27 mouse cellular contexts compared by ENCODE assay signal in the genomic region with DNA sequence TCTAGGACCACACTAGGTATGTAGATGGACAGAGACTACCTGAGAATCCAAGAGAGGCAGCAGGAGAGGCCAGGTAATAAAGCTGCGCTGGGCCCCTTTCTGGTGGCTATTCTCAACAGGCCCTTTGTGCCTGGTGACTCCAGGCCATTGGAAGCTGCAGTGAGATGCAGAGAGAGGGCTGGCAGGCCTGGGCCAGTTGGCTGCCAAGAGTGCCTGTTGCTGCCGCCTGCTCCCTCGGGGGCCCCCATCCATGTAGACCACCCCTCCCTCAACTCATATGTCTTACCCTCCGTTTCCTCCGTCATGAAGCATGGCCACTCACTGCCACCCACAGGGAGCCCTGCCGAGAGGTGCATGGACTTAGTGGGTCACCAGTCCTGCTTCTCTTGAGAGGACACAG.
A peak's percentile ranks its signal among the peaks of the same experiment; 100 is the strongest.
DNase-seq lines count a peak whose midpoint lies in the region; ATAC-seq and TF ChIP-seq lines count a peak whose summit lies in the region.
"Had no signal": no experiment of that assay in that cellular context is flagged by ENCODE, and none has a peak within 500 bp of the region (broad histone marks: within the 10 kb centered on the region; RNA-seq: fewer than 3 reads in every experiment).

No protein-coding gene starts in this region.

- no peak for DNase-seq in forebrain, embryonic 10.5 days (ENCODE audit: extremely low spot score, low spot score)
- DNase-seq in forebrain, postnatal 0 days, result no peak
- DNase-seq in left cerebral cortex, postnatal 4 days, result peak; percentile 56
- no peak for DNase-seq in left cerebral cortex, adult 18-20 months (ENCODE audit: low spot score in 2 of 2)
- DNase-seq in limb, embryonic 10.5 days (ENCODE audit: low spot score), result no peak
- no peak for DNase-seq in urinary bladder, postnatal 4 days (ENCODE audit: low spot score in 2 of 2)
- DNase-seq: adrenal gland, postnatal 14 days; B cell, adult 2 months; cerebellum, adult 2 months; cerebellum, adult 9-11 months; cerebellum, postnatal 36 days; embryo, embryonic 11 days; gastrocnemius, adult 2 months; gastrocnemius, postnatal 14 days; heart, adult 11 months had no signal

- 91% methylated on average over 6 of the region's 6 CpGs for WGBS in forebrain, embryonic 10.5 days
- 63% methylated on average over 6 of the region's 6 CpGs for whole genome bisulfite sequencing in forebrain, postnatal 0 days
- WGBS in limb, embryonic 10.5 days, result 93% methylated on average over 6 of the region's 6 CpGs

- intact Hi-C loops in left cerebral cortex, postnatal 4 days (cut with DNase I), result no loop called here

- H3K36me3 ChIP-seq in forebrain, embryonic 10.5 days (replicated peaks), result no peaks in the 10 kb centered on the region
- H3K36me3 ChIP-seq in forebrain, postnatal 0 days (ENCODE audit: insufficient read depth), result no peaks in the 10 kb centered on the region
- no peaks in the 10 kb centered on the region for H3K36me3 ChIP-seq in limb, embryonic 10.5 days
- H3K36me3 ChIP-seq: embryonic facial prominence, embryonic 10.5 days; embryonic facial prominence, embryonic 13.5 days; hindbrain, embryonic 13.5 days had no signal

- peaks cover 15% of the 10 kb centered on the region for H3K4me1 ChIP-seq in forebrain, embryonic 10.5 days
- H3K4me1 ChIP-seq in forebrain, postnatal 0 days (ENCODE audit: insufficient read depth), result peaks cover 6% of the 10 kb centered on the region; the same call in 1 of the 2 replicates
- H3K4me1 ChIP-seq in limb, embryonic 10.5 days, result peaks cover 45% of the 10 kb centered on the region

- H3K9ac ChIP-seq in forebrain, postnatal 0 days, result no peak overlapping the region
- H3K9ac ChIP-seq: embryonic facial prominence, embryonic 13.5 days; forebrain, embryonic 13.5 days; hindbrain, embryonic 13.5 days had no signal

- TF ChIP-seq CTCF in forebrain, postnatal 0 days (IDR thresholded peaks at IDR 0.05; ENCODE audit: low read depth), result no peak

- no peak for ATAC-seq in forebrain, postnatal 0 days
- ATAC-seq: forebrain, embryonic 13.5 days; forebrain, embryonic 16.5 days; hindbrain, embryonic 16.5 days; inflammation-experienced regulatory T-cells, adult 6 months; Patski had no signal

- H3K4me3 ChIP-seq in forebrain, embryonic 10.5 days, result no peak overlapping the region
- H3K4me3 ChIP-seq in forebrain, postnatal 0 days (ENCODE audit: low read depth, low read length), result no peak overlapping the region
- H3K4me3 ChIP-seq in limb, embryonic 10.5 days, result no peak overlapping the region
- H3K4me3 ChIP-seq: embryonic facial prominence, embryonic 10.5 days; embryonic facial prominence, embryonic 13.5 days; erythroblast, embryonic 14.5 days; forebrain, embryonic 13.5 days; gastrocnemius, adult 2 months; hindbrain, embryonic 13.5 days had no signal

- H3K27me3 ChIP-seq in forebrain, embryonic 10.5 days (ENCODE audit: poor library complexity, severe bottlenecking), result no peaks in the 10 kb centered on the region
- H3K27me3 ChIP-seq in forebrain, postnatal 0 days (ENCODE audit: insufficient read depth, low read length), result no peaks in the 10 kb centered on the region
- no peaks in the 10 kb centered on the region for H3K27me3 ChIP-seq in limb, embryonic 10.5 days (ENCODE audit: low read depth, poor library complexity, severe bottlenecking)
- H3K27me3 ChIP-seq: CH12.LX; embryonic facial prominence, embryonic 13.5 days; forebrain, embryonic 13.5 days; hindbrain, embryonic 13.5 days; Patski had no signal

- H3K9me3 ChIP-seq in forebrain, embryonic 10.5 days, result no peaks in the 10 kb centered on the region
- no peaks in the 10 kb centered on the region for H3K9me3 ChIP-seq in forebrain, postnatal 0 days (ENCODE audit: low read length)
- H3K9me3 ChIP-seq in limb, embryonic 10.5 days (replicated peaks), result no peaks in the 10 kb centered on the region
- H3K9me3 ChIP-seq: embryonic facial prominence, embryonic 10.5 days; embryonic facial prominence, embryonic 13.5 days; forebrain, embryonic 13.5 days; G1E; hindbrain, embryonic 13.5 days had no signal

- H3K27ac ChIP-seq in forebrain, embryonic 10.5 days, result 0 out of 2 replicates have a peak overlapping the region, but pooled peaks have one; percentile 4
- no peak overlapping the region for H3K27ac ChIP-seq in forebrain, postnatal 0 days (ENCODE audit: low read depth, low read length)
- 0 out of 2 replicates have a peak overlapping the region, but pooled peaks have one; percentile 11 for H3K27ac ChIP-seq in limb, embryonic 10.5 days
- H3K27ac ChIP-seq: embryonic facial prominence, embryonic 10.5 days; embryonic facial prominence, embryonic 13.5 days; forebrain, embryonic 13.5 days; gastrocnemius, adult 2 months; hindbrain, embryonic 13.5 days had no signal

- H3K4me2 ChIP-seq in forebrain, postnatal 0 days (ENCODE audit: low read depth), result no peak overlapping the region
- H3K4me2 ChIP-seq: embryonic facial prominence, embryonic 13.5 days; forebrain, embryonic 13.5 days; heart, embryonic 11.5 days; hindbrain, embryonic 13.5 days had no signal
